In the genomic region with DNA sequence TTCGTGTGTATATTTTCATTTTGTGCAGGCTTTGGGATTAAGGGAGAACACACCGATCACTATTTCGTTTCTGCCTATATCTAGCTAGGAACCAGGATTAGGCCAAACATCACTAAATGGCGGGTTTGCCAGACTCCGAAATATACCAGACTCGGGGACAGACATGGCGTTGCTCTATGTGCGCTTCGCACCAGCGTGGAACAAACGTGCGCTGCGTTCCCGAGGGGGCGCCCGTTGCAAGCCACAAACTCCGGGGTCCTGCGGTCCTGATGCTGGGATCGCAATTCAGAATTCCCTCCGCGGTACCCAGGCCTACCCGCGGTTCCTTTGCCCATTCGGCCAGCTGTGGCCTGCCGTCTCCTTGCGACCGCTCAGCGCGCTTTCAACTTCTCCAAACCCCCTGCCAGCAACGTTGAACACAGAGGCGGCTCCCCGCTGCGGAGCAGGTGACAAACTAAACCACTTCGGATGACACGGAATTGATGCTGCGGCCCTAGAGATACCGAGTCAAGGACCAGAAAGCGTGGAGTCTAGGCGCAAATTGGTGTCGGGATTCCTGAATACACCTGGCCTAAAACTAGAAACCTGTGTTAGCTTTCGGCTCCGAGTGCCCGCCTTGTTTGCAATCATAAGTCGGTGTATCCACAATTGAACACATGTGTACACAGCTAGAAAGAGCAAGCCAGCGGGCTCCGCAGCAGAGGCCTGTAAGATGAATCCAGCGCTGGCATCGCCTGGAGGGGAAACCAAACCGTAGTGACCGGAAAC, we compare ENCODE assay signal across 8 mouse cellular contexts. TPM values are rescaled to one million over a fixed set of nuclear protein-coding genes. Genes with fewer than 3 reads are reported as not detected.
DNase-seq lines count a peak whose midpoint lies in the region; ATAC-seq and TF ChIP-seq lines count a peak whose summit lies in the region.

No protein-coding gene starts in this region.

- no peaks in the 10 kb centered on the region for H3K9me3 ChIP-seq in lung, embryonic 14.5 days (ENCODE audit: low read depth, low read length)
- no peaks in the 10 kb centered on the region for H3K9me3 ChIP-seq in hindbrain, embryonic 13.5 days
- no peaks in the 10 kb centered on the region for H3K9me3 ChIP-seq in neural tube, embryonic 13.5 days

- no peak for TF ChIP-seq CTCF in lung, embryonic 14.5 days (IDR thresholded peaks at IDR 0.05; ENCODE audit: low read depth)

- no peak overlapping the region for H3K9ac ChIP-seq in lung, embryonic 14.5 days
- 0 out of 2 replicates have a peak overlapping the region, but pooled peaks have one; percentile 26 for H3K9ac ChIP-seq in hindbrain, embryonic 13.5 days
- H3K9ac ChIP-seq in neural tube, embryonic 13.5 days = no peak overlapping the region

- no peak overlapping the region for H3K4me3 ChIP-seq in lung, embryonic 14.5 days (ENCODE audit: low read depth, low read length)
- peak overlapping the region; percentile 14 for H3K4me3 ChIP-seq in hindbrain, embryonic 13.5 days
- H3K4me3 ChIP-seq in neural tube, embryonic 13.5 days = no peak overlapping the region

- no peak overlapping the region for H3K27ac ChIP-seq in lung, embryonic 14.5 days (ENCODE audit: low read depth)
- H3K27ac ChIP-seq in hindbrain, embryonic 13.5 days = no peak overlapping the region
- no peak overlapping the region for H3K27ac ChIP-seq in neural tube, embryonic 13.5 days (replicated peaks)

- DNase-seq in adrenal gland, adult 2 months = peak; percentile 19
- DNase-seq in adrenal gland, adult 18-20 months (ENCODE audit: low spot score in 2 of 2) = no peak
- DNase-seq in lung, embryonic 14.5 days = no peak
- no peak for DNase-seq in lung, postnatal 14 days
- no peak for DNase-seq in gastrocnemius, postnatal 36 days
- DNase-seq in left cerebral cortex, adult 18-20 months (ENCODE audit: low spot score in 2 of 2) = no peak

- WGBS in lung, embryonic 14.5 days = 2% methylated on average over 50 of the region's 50 CpGs
- WGBS in hindbrain, embryonic 13.5 days = under 1% methylated on average over 50 of the region's 50 CpGs
- under 1% methylated on average over 50 of the region's 50 CpGs for WGBS in neural tube, embryonic 13.5 days

- no peaks in the 10 kb centered on the region for H3K4me1 ChIP-seq in lung, embryonic 14.5 days (ENCODE audit: insufficient read depth)
- H3K4me1 ChIP-seq in hindbrain, embryonic 13.5 days (replicated peaks) = peaks cover 29% of the 10 kb centered on the region
- H3K4me1 ChIP-seq in neural tube, embryonic 13.5 days (replicated peaks) = peaks cover 27% of the 10 kb centered on the region

- H3K27me3 ChIP-seq in lung, embryonic 14.5 days (ENCODE audit: insufficient read depth, low read length) = peaks cover 96% of the 10 kb centered on the region
- peaks cover 91% of the 10 kb centered on the region for H3K27me3 ChIP-seq in hindbrain, embryonic 13.5 days
- peaks cover 94% of the 10 kb centered on the region for H3K27me3 ChIP-seq in neural tube, embryonic 13.5 days

- ATAC-seq in lung, embryonic 14.5 days (ENCODE audit: insufficient read depth) = no peak
- ATAC-seq in hindbrain, embryonic 13.5 days (ENCODE audit: low FRiP score) = no peak
- no peak for ATAC-seq in neural tube, embryonic 13.5 days (ENCODE audit: low read depth)

- intact Hi-C loops in gastrocnemius, postnatal 36 days (cut with DNase I) = no loop called here

- H3K36me3 ChIP-seq in lung, embryonic 14.5 days (ENCODE audit: insufficient read depth) = no peaks in the 10 kb centered on the region
- no peaks in the 10 kb centered on the region for H3K36me3 ChIP-seq in hindbrain, embryonic 13.5 days
- H3K36me3 ChIP-seq in neural tube, embryonic 13.5 days = no peaks in the 10 kb centered on the region

- H3K4me2 ChIP-seq in lung, embryonic 14.5 days = 0 out of 2 replicates have a peak overlapping the region, but pooled peaks have one; percentile 27
- peak overlapping the region; percentile 11 for H3K4me2 ChIP-seq in hindbrain, embryonic 13.5 days
- H3K4me2 ChIP-seq in neural tube, embryonic 13.5 days = 0 out of 2 replicates have a peak overlapping the region, but pooled peaks have one; percentile 14

RNA-seq across cellular contexts. Expression of a gene that starts 2.7 kb away (rescaled TPM):
- under 1 TPM; 0.69 to 0.86 TPM for total RNA-seq in adrenal gland, adult 2 months (2021)
- 0.56 and 1.0 TPM in 2 replicates for polyA plus RNA-seq in adrenal gland, adult 2 months (2012; rRNA removed)
- total RNA-seq in adrenal gland, adult 18-20 months (2021) = under 1 TPM; 0.42 to 0.46 TPM
- polyA plus RNA-seq in lung, embryonic 14.5 days (2014; fragmentation: Nextera tagmentation; extraction: Ambion mirVana) = not detected in 2 replicates
- 2.8 and 6.1 TPM in 2 replicates for polyA plus RNA-seq in hindbrain, embryonic 13.5 days (2015; fragmentation: Nextera tagmentation; extraction: Ambion mirVana)
- 2.1 and 3.5 TPM in 2 replicates for polyA plus RNA-seq in neural tube, embryonic 13.5 days (2015; fragmentation: Nextera tagmentation; extraction: Ambion mirVana)
- total RNA-seq in gastrocnemius, postnatal 36 days (2021) = not detected
- under 1 TPM in 1 of 2 experiments, not detected in 1; 0.84 TPM for total RNA-seq in left cerebral cortex, adult 18-20 months (2021)

RNA-seq across cellular contexts. Expression of a gene that starts 42.7 kb away (rescaled TPM):
- total RNA-seq in adrenal gland, adult 2 months (2021) = 10 to 100 TPM; 36.4 to 50.0 TPM
- polyA plus RNA-seq in adrenal gland, adult 2 months (2012; rRNA removed) = 5.0 and 5.4 TPM in 2 replicates
- 10 to 100 TPM; 36.6 to 40.7 TPM for total RNA-seq in adrenal gland, adult 18-20 months (2021)
- polyA plus RNA-seq in lung, embryonic 14.5 days (2014; fragmentation: Nextera tagmentation; extraction: Ambion mirVana) = 33.1 and 36.4 TPM in 2 replicates
- polyA plus RNA-seq in hindbrain, embryonic 13.5 days (2015; fragmentation: Nextera tagmentation; extraction: Ambion mirVana) = 40.3 and 43.7 TPM in 2 replicates
- polyA plus RNA-seq in neural tube, embryonic 13.5 days (2015; fragmentation: Nextera tagmentation; extraction: Ambion mirVana) = 34.4 and 36.5 TPM in 2 replicates
- 10 to 100 TPM; 11.5 to 16.2 TPM for total RNA-seq in gastrocnemius, postnatal 36 days (2021)
- total RNA-seq in left cerebral cortex, adult 18-20 months (2021) = 10 to 100 TPM; 48.6 to 54.1 TPM
